Mouse (Mus musculus) heart, adult 2 months (tissue): Measurements from ENCODE around the gene Fer. TPM values are rescaled to one million over a fixed set of nuclear protein-coding genes. Genes with fewer than 3 reads are reported as not detected.

ENCODE experiments used
- DNase-seq, 2 experiments: peaks; one replicate each; pipeline ENCODE4 v3.0.0; 2021
- H3K27ac ChIP-seq: fragments of 200-600 bp; 2 replicates; pipeline ENCODE4 v1.8.1; 2022
- H3K27me3 ChIP-seq: fragments of 200-500 bp; 2 replicates; pipeline ENCODE4 v1.6.1; 2012; ENCODE audit warnings: mild to moderate bottlenecking, low read length, inconsistent platforms, mixed read lengths; ENCODE audit not compliant: control insufficient read depth, insufficient read depth
- H3K36me3 ChIP-seq: fragments of 200-500 bp; 2 replicates; pipeline ENCODE4 v1.6.1; 2012; ENCODE audit warnings: low read length, inconsistent platforms; ENCODE audit not compliant: control insufficient read depth, insufficient read depth
- H3K4me1 ChIP-seq: fragments of 200-500 bp; 2 replicates; pipeline ENCODE4 v1.6.1; 2011; ENCODE audit warnings: low read length; ENCODE audit not compliant: control insufficient read depth, insufficient read depth
- H3K4me3 ChIP-seq: fragments of 200-600 bp; 2 replicates; pipeline ENCODE4 v1.8.1; 2022
- H3K79me2 ChIP-seq: fragments of 200-500 bp; replicated peaks from 2 replicates; pipeline ENCODE4 v1.6.1; 2012; ENCODE audit warnings: mild to moderate bottlenecking, inconsistent platforms, low read length, moderate library complexity, mixed read lengths; ENCODE audit not compliant: control insufficient read depth, insufficient read depth
- H3K9ac ChIP-seq: fragments of 200-500 bp; 2 replicates; pipeline ENCODE4 v1.6.1; 2012; ENCODE audit warnings: low read depth, mild to moderate bottlenecking, control low read depth, inconsistent platforms, low read length, mixed read lengths
- CTCF ChIP-seq: fragments of 200-600 bp; IDR thresholded peaks from 2 replicates; pipeline ENCODE4 v1.8.1; 2022; ENCODE audit warnings: antibody characterized with exemption, mild to moderate bottlenecking, moderate library complexity
- EP300 ChIP-seq: fragments of 200-500 bp; IDR thresholded peaks from 2 replicates; pipeline ENCODE4 v1.6.1; 2011; ENCODE audit warnings: low read depth, low read length, control low read depth; ENCODE audit not compliant: insufficient read depth
- POLR2A ChIP-seq: fragments of 200-500 bp; IDR thresholded peaks from 2 replicates; pipeline ENCODE4 v1.6.1; 2011; ENCODE audit warnings: mild to moderate bottlenecking, low read depth, low read length, control low read depth; ENCODE audit not compliant: insufficient read depth
- WGBS: fragments of 180-500 bp; shearing (Covaris S2); methylation state at CpG from one replicate; pipeline ENCODE4 v1.1.7; 2018; 5-methylcytosine and 5-hydroxymethylcytosine counted together
- intact Hi-C: fragments of 180-260 bp; cut with DNase I; formaldehyde crosslinking; loops from one replicate; pipeline ENCODE4 v1.15.1; 2025
- polyA plus RNA-seq: library from polyadenylated mRNA; depleted of rRNA; stranded (reverse); fragments of >200 nt; gene quantifications from 2 replicates; pipeline ENCODE4 v1.2.3, GENCODE M21; 2012
- total RNA-seq, 2 experiments: library from RNA; stranded (reverse); gene quantifications; 2 replicates each; pipeline ENCODE4 v1.2.3; 2021

Fer gene
- total and polyA plus RNA-seq, 3 experiments: 3.9 to 19.8 (median 19.4) TPM

DNA sequence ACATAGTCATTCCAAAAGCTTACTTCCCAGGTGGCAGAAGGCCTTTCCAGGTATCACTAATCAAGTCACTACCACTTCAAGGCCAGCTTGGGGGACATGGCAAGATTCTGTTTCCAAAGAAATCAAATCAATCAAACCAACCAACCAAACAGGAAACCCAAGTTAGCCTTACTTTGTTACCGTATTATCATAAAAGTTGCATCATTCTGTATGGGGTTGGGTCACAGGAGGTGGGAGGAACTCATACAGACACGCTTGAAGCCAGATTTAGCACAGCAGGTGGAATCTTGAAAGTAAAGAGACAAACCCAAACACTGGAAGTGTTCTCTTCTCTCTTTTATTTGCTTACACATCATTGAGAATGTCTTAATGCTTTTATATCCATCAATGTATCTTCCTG, 125.8 kb downstream of the Fer start:
- Histone ChIP-seq H3K27ac (no peak overlapping the region), H3K9ac (no peak overlapping the region), H3K4me1 (no peaks in the 10 kb centered on the region), H3K36me3 (no peaks in the 10 kb centered on the region), H3K79me2 (no peaks in the 10 kb centered on the region; the same call in 1 of the 2 replicates), H3K4me3 (no peak overlapping the region), H3K27me3 (no peaks in the 10 kb centered on the region)
- no peak for DNase-seq
- 81% methylated on average over 2 of the region's 2 CpGs for WGBS
- intact Hi-C loops: no loop called here
- TF ChIP-seq CTCF (no peak), POLR2A (no peak), EP300 (no peak)

GRCm38 (mm10) chr17:63991160-63991559, 128.3 kb downstream of the Fer start:
- Histone ChIP-seq H3K79me2 (no peaks in the 10 kb centered on the region; the same call in 1 of the 2 replicates), H3K9ac (no peak overlapping the region), H3K4me1 (peaks cover 2% of the 10 kb centered on the region), H3K4me3 (no peak overlapping the region), H3K27ac (no peak overlapping the region), H3K36me3 (peaks cover 2% of the 10 kb centered on the region; the same call in 1 of the 2 replicates), H3K27me3 (no peaks in the 10 kb centered on the region)
- WGBS: 94% methylated on average over 3 of the region's 3 CpGs
- DNase-seq: no peak
- intact Hi-C loops: no loop called here
- TF ChIP-seq CTCF: no peak
- no peak for TF ChIP-seq EP300
- TF ChIP-seq POLR2A: no peak

GRCm38 (mm10) chr17:63995921-63996320, 133.1 kb downstream of the Fer start:
- no peak overlapping the region for H3K4me3 ChIP-seq
- no peaks in the 10 kb centered on the region for H3K79me2 ChIP-seq
- intact Hi-C loops: no loop called here
- no peak overlapping the region for H3K27ac ChIP-seq
- H3K9ac ChIP-seq: no peak overlapping the region
- no peak for DNase-seq
- TF ChIP-seq EP300: no peak
- TF ChIP-seq POLR2A: no peak
- TF ChIP-seq CTCF: no peak
- WGBS: 98% methylated on average over 1 of the region's 1 CpGs
- H3K4me1 ChIP-seq: peaks cover 2% of the 10 kb centered on the region
- no peaks in the 10 kb centered on the region for H3K27me3 ChIP-seq
- peaks cover 2% of the 10 kb centered on the region; the same call in 1 of the 2 replicates for H3K36me3 ChIP-seq

DNA sequence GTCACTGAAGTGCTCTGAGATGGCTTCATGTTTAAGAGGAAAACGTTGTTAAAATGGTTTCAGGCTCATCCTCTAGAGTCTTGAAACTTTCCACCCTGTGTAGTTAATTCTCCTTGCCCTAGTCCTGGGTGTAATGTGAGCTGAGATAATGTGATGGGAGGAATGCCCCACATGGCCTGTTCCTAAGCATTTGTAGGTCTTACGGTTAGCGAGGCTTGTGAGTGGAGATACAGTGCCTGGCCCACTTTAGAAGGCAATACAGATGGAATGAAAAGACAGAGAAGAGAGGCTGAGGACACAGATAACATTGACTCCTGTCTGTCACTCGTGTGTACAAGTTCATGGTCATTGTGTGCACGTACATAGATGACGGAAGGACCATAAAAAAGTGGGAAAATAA, 134.8 kb downstream of the Fer start:
- 86% methylated on average over 6 of the region's 6 CpGs for WGBS
- DNase-seq: no peak
- intact Hi-C loops: no loop called here
- TF ChIP-seq POLR2A: no peak
- no peak for TF ChIP-seq EP300
- TF ChIP-seq CTCF: no peak
- Histone ChIP-seq H3K27me3 (no peaks in the 10 kb centered on the region), H3K9ac (no peak overlapping the region), H3K79me2 (no peaks in the 10 kb centered on the region), H3K27ac (no peak overlapping the region), H3K4me3 (no peak overlapping the region), H3K36me3 (peaks cover 2% of the 10 kb centered on the region; the same call in 1 of the 2 replicates), H3K4me1 (peaks cover 2% of the 10 kb centered on the region)

GRCm38 (mm10) chr17:64003444-64003843, 140.6 kb downstream of the Fer start:
- WGBS: 51% methylated on average over 13 of the region's 13 CpGs
- Histone ChIP-seq H3K4me3 (no peak overlapping the region), H3K79me2 (no peaks in the 10 kb centered on the region), H3K27me3 (no peaks in the 10 kb centered on the region), H3K9ac (no peak overlapping the region), H3K27ac (no peak overlapping the region), H3K36me3 (no peaks in the 10 kb centered on the region), H3K4me1 (peaks cover 1% of the 10 kb centered on the region)
- TF ChIP-seq EP300 (no peak), CTCF (no peak), POLR2A (no peak)
- intact Hi-C loops: no loop called here
- peak in 1 of 2 experiments; percentile 21 for DNase-seq

DNA sequence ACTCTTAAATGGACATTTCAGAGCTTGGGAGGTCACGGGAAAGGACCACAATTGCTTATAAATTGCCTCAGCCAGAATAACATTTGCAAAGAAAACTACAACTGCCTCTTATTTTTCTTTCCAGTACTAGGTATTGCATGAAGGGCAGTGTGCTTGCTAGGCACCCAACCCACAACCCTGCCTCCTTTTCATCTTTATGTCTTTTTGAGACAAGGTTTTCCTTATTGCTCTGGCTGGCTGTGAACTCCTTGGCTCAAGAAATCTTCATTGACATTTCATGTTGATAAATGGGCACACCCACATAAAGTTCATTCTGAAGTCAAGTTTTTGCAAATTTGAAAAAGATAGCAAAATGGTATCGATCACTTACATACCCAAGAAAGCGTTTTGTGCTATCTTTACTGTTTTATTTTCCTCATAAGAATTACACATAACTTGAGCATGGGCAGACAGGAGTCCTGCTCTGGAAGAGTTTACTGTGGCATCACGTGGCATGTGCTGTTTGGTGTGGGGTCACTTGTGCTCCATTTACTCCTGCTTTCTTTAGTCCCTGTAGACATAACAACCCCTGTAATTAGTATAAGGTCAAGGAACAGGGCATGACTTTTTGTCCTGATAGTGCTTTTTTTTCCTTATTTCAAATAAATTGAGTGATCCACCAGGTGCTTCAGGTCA, 142.8 kb downstream of the Fer start:
- intact Hi-C loops: no loop called here
- H3K27me3 ChIP-seq: no peaks in the 10 kb centered on the region
- H3K9ac ChIP-seq: no peak overlapping the region
- 92% methylated on average over 4 of the region's 4 CpGs for WGBS
- no peaks in the 10 kb centered on the region for H3K79me2 ChIP-seq
- no peaks in the 10 kb centered on the region for H3K36me3 ChIP-seq
- no peak overlapping the region for H3K27ac ChIP-seq
- peaks cover 1% of the 10 kb centered on the region for H3K4me1 ChIP-seq
- no peak for TF ChIP-seq EP300
- no peak for TF ChIP-seq POLR2A
- no peak for TF ChIP-seq CTCF
- no peak overlapping the region for H3K4me3 ChIP-seq
- DNase-seq: no peak
